Comparison of ENCODE assay signal across 8 mouse cellular contexts in genomic region chr13:29838409-29839047, GRCm38 (mm10). TPM values are rescaled to one million over a fixed set of nuclear protein-coding genes. Genes with fewer than 3 reads are reported as not detected.
DNase-seq lines count a peak whose midpoint lies in the region; ATAC-seq and TF ChIP-seq lines count a peak whose summit lies in the region.

No protein-coding gene starts in this region.

- DNase-seq in cerebellum, adult 9-10 months = peak; percentile 68
- DNase-seq in cerebellum, postnatal 25 days = no peak
- peak in 1 of 3 experiments; percentile 27 for DNase-seq in liver, embryonic 14.5 days (ENCODE audit: low read depth in 3 of 3, low spot score in 3 of 3)
- DNase-seq in liver, embryonic 11.5 days (ENCODE audit: low spot score) = no peak
- DNase-seq in left cerebral cortex, adult 11 months (ENCODE audit: low spot score) = no peak
- no peak for DNase-seq in right cerebral cortex, postnatal 25 days

- no peak for TF ChIP-seq EP300 in liver, embryonic 14.5 days (IDR thresholded peaks at IDR 0.05; ENCODE audit: low read depth)

- peaks cover 2% of the 10 kb centered on the region; the same call in 1 of the 2 replicates for H3K36me3 ChIP-seq in liver, embryonic 14.5 days (replicated peaks; ENCODE audit: control insufficient read depth, insufficient read depth, low read depth)
- H3K36me3 ChIP-seq in liver, embryonic 11.5 days (ENCODE audit: control insufficient read depth, insufficient read depth, low read length) = no peaks in the 10 kb centered on the region; the same call in 1 of the 2 replicates
- H3K36me3 ChIP-seq in neural tube, embryonic 15.5 days = peaks cover 4% of the 10 kb centered on the region

- H3K9me3 ChIP-seq in liver, embryonic 14.5 days (ENCODE audit: control insufficient read depth, low read length) = no peaks in the 10 kb centered on the region
- no peaks in the 10 kb centered on the region for H3K9me3 ChIP-seq in liver, embryonic 11.5 days (ENCODE audit: control insufficient read depth, low read length)
- no peaks in the 10 kb centered on the region for H3K9me3 ChIP-seq in neural tube, embryonic 15.5 days (replicated peaks)

- no peaks in the 10 kb centered on the region for H3K4me1 ChIP-seq in liver, embryonic 14.5 days (replicated peaks; ENCODE audit: control insufficient read depth in 2 of 2, insufficient read depth in 2 of 2, low read length in 1 of 2)
- H3K4me1 ChIP-seq in liver, embryonic 11.5 days (replicated peaks; ENCODE audit: control insufficient read depth, insufficient read depth, low read length) = no peaks in the 10 kb centered on the region
- H3K4me1 ChIP-seq in neural tube, embryonic 15.5 days = 0 out of 2 replicates have a peak, but pooled peaks cover 6% of the 10 kb centered on the region

- no peak overlapping the region for H3K4me2 ChIP-seq in liver, embryonic 14.5 days (ENCODE audit: low read depth)
- H3K4me2 ChIP-seq in liver, embryonic 11.5 days = no peak overlapping the region
- H3K4me2 ChIP-seq in neural tube, embryonic 15.5 days = no peak overlapping the region

- H3K27me3 ChIP-seq in liver, embryonic 14.5 days (ENCODE audit: control insufficient read depth, insufficient read depth, low read length) = no peaks in the 10 kb centered on the region
- no peaks in the 10 kb centered on the region for H3K27me3 ChIP-seq in liver, embryonic 11.5 days (replicated peaks; ENCODE audit: control insufficient read depth, insufficient read depth, low read length)
- H3K27me3 ChIP-seq in neural tube, embryonic 15.5 days (replicated peaks) = no peaks in the 10 kb centered on the region

- H3K27ac ChIP-seq in liver, embryonic 14.5 days = no peak overlapping the region
- H3K27ac ChIP-seq in liver, embryonic 11.5 days (ENCODE audit: low read depth, low read length) = no peak overlapping the region
- H3K27ac ChIP-seq in neural tube, embryonic 15.5 days (replicated peaks) = no peak overlapping the region

- ATAC-seq in liver, embryonic 14.5 days (ENCODE audit: insufficient read depth) = no peak
- ATAC-seq in liver, embryonic 11.5 days (replicated peaks; ENCODE audit: low FRiP score) = no peak
- peak; percentile 72; the same call in 1 of the 2 replicates for ATAC-seq in erythroblast, adult 5-6 weeks (replicated peaks; ENCODE audit: low FRiP score, poor library complexity, severe bottlenecking)
- ATAC-seq in neural tube, embryonic 15.5 days (ENCODE audit: low FRiP score) = 0 out of 2 replicates have a peak, but pooled peaks have one; percentile 60

- peak; percentile 67; the same call in 1 of the 2 replicates for TF ChIP-seq CTCF in liver, embryonic 14.5 days (IDR thresholded peaks at IDR 0.05; ENCODE audit: low read depth)

- no peak overlapping the region for H3K4me3 ChIP-seq in liver, embryonic 14.5 days (ENCODE audit: insufficient read depth in 1 of 2, low read depth in 2 of 2, low read length in 2 of 2)
- no peak overlapping the region for H3K4me3 ChIP-seq in liver, embryonic 11.5 days (ENCODE audit: low read depth, low read length)
- no peak overlapping the region for H3K4me3 ChIP-seq in neural tube, embryonic 15.5 days (replicated peaks)

- H3K9ac ChIP-seq in liver, embryonic 14.5 days (replicated peaks) = no peak overlapping the region
- no peak overlapping the region for H3K9ac ChIP-seq in liver, embryonic 11.5 days (ENCODE audit: low read depth, low read length)
- no peak overlapping the region for H3K9ac ChIP-seq in neural tube, embryonic 15.5 days (replicated peaks)

- WGBS in liver, embryonic 14.5 days (ENCODE audit: insufficient replicate concordance) = 52% methylated on average over 5 of the region's 5 CpGs
- WGBS in liver, embryonic 11.5 days = 63% methylated on average over 5 of the region's 5 CpGs
- 50% methylated on average over 5 of the region's 5 CpGs for WGBS in neural tube, embryonic 15.5 days

RNA-seq across cellular contexts. Expression of gene Cdkal1, which starts 16.9 kb away (rescaled TPM):
- polyA plus RNA-seq in liver, embryonic 14.5 days (2012; rRNA removed) = 1.5 and 2.0 TPM in 2 replicates
- 7.7 and 8.4 TPM in 2 replicates for polyA plus RNA-seq in liver, embryonic 14.5 days (2014; fragmentation: Nextera tagmentation; extraction: Ambion mirVana)
- polyA plus RNA-seq in liver, embryonic 11.5 days (2014; fragmentation: Nextera tagmentation; extraction: Ambion mirVana) = 26.3 and 28.0 TPM in 2 replicates
- 6.9 and 7.5 TPM in 2 replicates for total RNA-seq in erythroblast, adult 5-6 weeks (2015; ENCODE audit: low replicate concordance)
- total RNA-seq in erythroblast, adult 5-6 weeks (2017; ENCODE audit: low replicate concordance) = 5.4 and 10.6 TPM in 2 replicates
- polyA plus RNA-seq in neural tube, embryonic 15.5 days (2015; fragmentation: Nextera tagmentation; extraction: Ambion mirVana) = 20.4 and 22.4 TPM in 2 replicates

Comparison
In these comparisons a context has a peak if more than half of its experiments do, and no peak if none do; other contexts are left out.
1. ATAC-seq: peak in erythroblast, adult 5-6 weeks (single experiment) and neural tube, embryonic 15.5 days (single experiment); none in liver, embryonic 14.5 days (single experiment) and liver, embryonic 11.5 days (single experiment).